Mouse (Mus musculus): ENCODE results near the gene Tbx6.
A peak's percentile ranks its signal among the peaks of the same experiment; 100 is the strongest.

The Tbx6 gene

GRCm38 (mm10) chr7:126815726-126816222, 34.5 kb downstream of the Tbx6 start:
- no peak for DNase-seq (ENCODE audit: low read depth, low spot score)

- DNase-seq (ENCODE audit: low read depth, low spot score) = no peak
Measured at GRCm38 (mm10) chr7:126816494-126816893, 35.2 kb downstream of the Tbx6 start.

- no peak for DNase-seq (ENCODE audit: low read depth, low spot score)
Measured at GRCm38 (mm10) chr7:126817595-126817994, 36.3 kb downstream of the Tbx6 start.

- DNase-seq (ENCODE audit: low read depth, low spot score) = no peak
Measured at GRCm38 (mm10) chr7:126818818-126819217, 37.5 kb downstream of the Tbx6 start.

- DNase-seq (ENCODE audit: low read depth, low spot score) = peak; percentile 56
Measured at GRCm38 (mm10) chr7:126821835-126822511, 40.7 kb downstream of the Tbx6 start.

GRCm38 (mm10) chr7:126822741-126823140, 41.5 kb downstream of the Tbx6 start:
- DNase-seq (ENCODE audit: low read depth, low spot score) = no peak

- DNase-seq (ENCODE audit: low read depth, low spot score) = no peak
Measured at GRCm38 (mm10) chr7:126823202-126823711, 42.0 kb downstream of the Tbx6 start.

- no peak for DNase-seq (ENCODE audit: low read depth, low spot score)
Measured at GRCm38 (mm10) chr7:126823940-126824339, 42.7 kb downstream of the Tbx6 start.

- no peak for DNase-seq (ENCODE audit: low read depth, low spot score)
Measured at GRCm38 (mm10) chr7:126825403-126825802, 44.1 kb downstream of the Tbx6 start.

- no peak for DNase-seq (ENCODE audit: low read depth, low spot score)
Measured at GRCm38 (mm10) chr7:126825952-126826351, 44.7 kb downstream of the Tbx6 start.

GRCm38 (mm10) chr7:126831539-126831938, 50.3 kb downstream of the Tbx6 start, which contains the start of gene 4930451I11Rik:
Gene 4930451I11Rik, minus strand, starts transcription at chr7:126831639.
- DNase-seq (ENCODE audit: low read depth, low spot score) = no peak

GRCm38 (mm10) chr7:126832036-126832598, 50.8 kb downstream of the Tbx6 start:
- peak; percentile 89 for DNase-seq (ENCODE audit: low read depth, low spot score)

GRCm38 (mm10) chr7:126833294-126833693, 52.0 kb downstream of the Tbx6 start:
- DNase-seq (ENCODE audit: low read depth, low spot score) = no peak

Measured in WW6 (cell line).